Mouse (Mus musculus) E14TG2a.4 (cell line): Measurements from ENCODE around the gene Xpo6.
A peak's percentile ranks its signal among the peaks of the same experiment; 100 is the strongest.

Experiments used
- CTCF ChIP-seq: conservative IDR thresholded peaks from 2 replicates; pipeline ENCODE4 v1.5.1; 2014; ENCODE audit warnings: low read length
- NANOG ChIP-seq: IDR thresholded peaks from 2 replicates; pipeline ENCODE4 v1.6.1; 2014; ENCODE audit warnings: borderline replicate concordance, low read length, mixed read lengths
- POU5F1 ChIP-seq: IDR thresholded peaks from 2 replicates; pipeline ENCODE4 v1.6.1; 2014; ENCODE audit warnings: low read length, borderline replicate concordance

DNA sequence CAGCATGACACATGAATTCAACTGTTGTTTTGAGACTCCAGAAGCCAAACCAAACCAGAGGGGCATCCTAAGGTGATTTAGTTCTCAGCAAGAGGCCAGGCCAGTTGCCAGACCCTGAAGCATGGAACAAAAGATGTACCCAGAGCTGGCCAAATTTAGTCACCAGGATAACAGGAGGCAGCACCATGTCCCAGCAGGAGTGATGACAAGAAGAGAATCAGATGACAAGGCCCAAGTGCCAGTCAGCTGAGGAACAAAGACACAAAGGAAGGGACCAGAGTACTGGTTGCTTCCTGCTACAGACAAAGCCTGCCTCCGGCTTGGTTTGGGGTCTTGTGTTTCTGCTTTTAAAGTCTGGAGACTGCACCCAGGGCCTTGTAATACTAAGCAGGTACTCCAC lies 16.6 kb upstream of the Xpo6 start:
- TF ChIP-seq CTCF (no peak), NANOG (peak; percentile 14; the same call in 1 of the 2 replicates), POU5F1 (no peak)
